Comparison of ENCODE assay signal across 19 mouse cellular contexts in genomic region chr6:83690936-83691335, GRCm38 (mm10). TPM values are rescaled to one million over a fixed set of nuclear protein-coding genes. Genes with fewer than 3 reads are reported as not detected.
A peak's percentile ranks its signal among the peaks of the same experiment; 100 is the strongest.
DNase-seq lines count a peak whose midpoint lies in the region; ATAC-seq and TF ChIP-seq lines count a peak whose summit lies in the region.
"Had no signal": no experiment of that assay in that cellular context is flagged by ENCODE, and none has a peak within 500 bp of the region (broad histone marks: within the 10 kb centered on the region; RNA-seq: fewer than 3 reads in every experiment).

No protein-coding gene starts in this region.

- no peak overlapping the region for H3K27ac ChIP-seq in embryonic facial prominence, embryonic 13.5 days
- H3K27ac ChIP-seq in embryonic facial prominence, embryonic 10.5 days (replicated peaks) = no peak overlapping the region
- H3K27ac ChIP-seq in kidney, embryonic 15.5 days = no peak overlapping the region
- no peak overlapping the region for H3K27ac ChIP-seq in kidney, embryonic 14.5 days (ENCODE audit: low read depth, low read length)
- no peak overlapping the region for H3K27ac ChIP-seq in stomach, postnatal 0 days (replicated peaks)
- H3K27ac ChIP-seq: forebrain, embryonic 13.5 days; forebrain, embryonic 15.5 days had no signal

- 75% methylated on average over 2 of the region's 2 CpGs for WGBS in embryonic facial prominence, embryonic 13.5 days
- WGBS in embryonic facial prominence, embryonic 10.5 days = 58% methylated on average over 2 of the region's 2 CpGs
- 44% methylated on average over 2 of the region's 2 CpGs for WGBS in kidney, embryonic 15.5 days
- 62% methylated on average over 2 of the region's 2 CpGs for WGBS in kidney, embryonic 14.5 days
- WGBS in stomach, postnatal 0 days = 68% methylated on average over 2 of the region's 2 CpGs

- H3K4me2 ChIP-seq in embryonic facial prominence, embryonic 13.5 days = no peak overlapping the region
- H3K4me2 ChIP-seq in kidney, embryonic 15.5 days = no peak overlapping the region
- no peak overlapping the region for H3K4me2 ChIP-seq in kidney, embryonic 14.5 days (replicated peaks; ENCODE audit: low read depth, low read length)
- no peak overlapping the region for H3K4me2 ChIP-seq in stomach, postnatal 0 days (replicated peaks; ENCODE audit: low read depth)
- H3K4me2 ChIP-seq: forebrain, embryonic 13.5 days; forebrain, embryonic 15.5 days had no signal

- no peak for TF ChIP-seq CTCF in stomach, postnatal 0 days (IDR thresholded peaks at IDR 0.05; ENCODE audit: low read depth)

- no peak overlapping the region for H3K4me3 ChIP-seq in embryonic facial prominence, embryonic 13.5 days
- no peak overlapping the region for H3K4me3 ChIP-seq in embryonic facial prominence, embryonic 10.5 days
- H3K4me3 ChIP-seq in kidney, embryonic 15.5 days (replicated peaks) = no peak overlapping the region
- no peak overlapping the region for H3K4me3 ChIP-seq in kidney, embryonic 14.5 days (ENCODE audit: low read length)
- no peak overlapping the region for H3K4me3 ChIP-seq in stomach, postnatal 0 days (ENCODE audit: low read depth, low read length)
- H3K4me3 ChIP-seq: forebrain, embryonic 13.5 days; forebrain, embryonic 15.5 days had no signal

- H3K27me3 ChIP-seq in embryonic facial prominence, embryonic 13.5 days = peaks cover 86% of the 10 kb centered on the region
- peaks cover 86% of the 10 kb centered on the region for H3K27me3 ChIP-seq in embryonic facial prominence, embryonic 10.5 days (replicated peaks; ENCODE audit: low read depth, poor library complexity, severe bottlenecking)
- H3K27me3 ChIP-seq in kidney, embryonic 15.5 days = peaks cover 93% of the 10 kb centered on the region
- peaks cover 62% of the 10 kb centered on the region for H3K27me3 ChIP-seq in kidney, embryonic 14.5 days (ENCODE audit: control insufficient read depth, insufficient read depth, low read length)
- peaks cover 11% of the 10 kb centered on the region; the same call in 1 of the 2 replicates for H3K27me3 ChIP-seq in stomach, postnatal 0 days (ENCODE audit: control insufficient read depth, insufficient read depth, low read length)

- H3K9ac ChIP-seq in embryonic facial prominence, embryonic 13.5 days = no peak overlapping the region
- H3K9ac ChIP-seq in kidney, embryonic 15.5 days = no peak overlapping the region
- H3K9ac ChIP-seq in kidney, embryonic 14.5 days (ENCODE audit: low read depth, low read length) = no peak overlapping the region
- H3K9ac ChIP-seq in stomach, postnatal 0 days (ENCODE audit: low read length) = no peak overlapping the region
- H3K9ac ChIP-seq: forebrain, embryonic 13.5 days; forebrain, embryonic 15.5 days; forebrain, postnatal 0 days had no signal

- ATAC-seq in embryonic facial prominence, embryonic 13.5 days (ENCODE audit: insufficient number of reproducible peaks, insufficient read depth, low FRiP score, low TSS enrichment, low read depth) = 0 out of 2 replicates have a peak, but pooled peaks have one; percentile 43
- 0 out of 2 replicates have a peak, but pooled peaks have one; percentile 40 for ATAC-seq in kidney, embryonic 15.5 days (replicated peaks; ENCODE audit: low FRiP score)
- no peak for ATAC-seq in kidney, embryonic 14.5 days (ENCODE audit: low FRiP score, low TSS enrichment)
- peak; percentile 12; the same call in 1 of the 2 replicates for ATAC-seq in stomach, postnatal 0 days (ENCODE audit: low FRiP score, low TSS enrichment)
- ATAC-seq: CD4-positive, CD25-positive, alpha-beta regulatory T cell, adult 4 months; forebrain, embryonic 13.5 days; forebrain, embryonic 15.5 days; forebrain, postnatal 0 days; Patski had no signal

- DNase-seq in embryonic facial prominence, embryonic 10.5 days (ENCODE audit: low spot score) = no peak
- DNase-seq in stomach, postnatal 0 days (ENCODE audit: low spot score) = no peak
- DNase-seq: adrenal gland, adult 8-10 months; cerebellum, adult 11-12 months had no signal

- H3K36me3 ChIP-seq in embryonic facial prominence, embryonic 13.5 days = no peaks in the 10 kb centered on the region
- H3K36me3 ChIP-seq in embryonic facial prominence, embryonic 10.5 days (replicated peaks) = no peaks in the 10 kb centered on the region
- H3K36me3 ChIP-seq in kidney, embryonic 15.5 days = no peaks in the 10 kb centered on the region
- no peaks in the 10 kb centered on the region for H3K36me3 ChIP-seq in kidney, embryonic 14.5 days (ENCODE audit: control insufficient read depth, insufficient read depth, low read length)
- H3K36me3 ChIP-seq in stomach, postnatal 0 days (ENCODE audit: control insufficient read depth, insufficient read depth, low read length) = no peaks in the 10 kb centered on the region
- H3K36me3 ChIP-seq: forebrain, embryonic 15.5 days; G1E had no signal

- H3K9me3 ChIP-seq in embryonic facial prominence, embryonic 13.5 days = no peaks in the 10 kb centered on the region
- no peaks in the 10 kb centered on the region for H3K9me3 ChIP-seq in embryonic facial prominence, embryonic 10.5 days
- no peaks in the 10 kb centered on the region for H3K9me3 ChIP-seq in kidney, embryonic 15.5 days (replicated peaks)
- H3K9me3 ChIP-seq in kidney, embryonic 14.5 days (ENCODE audit: control insufficient read depth, low read length) = no peaks in the 10 kb centered on the region
- no peaks in the 10 kb centered on the region for H3K9me3 ChIP-seq in stomach, postnatal 0 days (ENCODE audit: control insufficient read depth, low read length)
- H3K9me3 ChIP-seq: forebrain, embryonic 13.5 days; forebrain, embryonic 15.5 days; G1E had no signal

- TF ChIP-seq EP300 in stomach, postnatal 0 days (optimal IDR thresholded peaks at IDR 0.05) = no peak

- no peaks in the 10 kb centered on the region for H3K4me1 ChIP-seq in embryonic facial prominence, embryonic 13.5 days
- H3K4me1 ChIP-seq in embryonic facial prominence, embryonic 10.5 days = peaks cover 8% of the 10 kb centered on the region; the same call in 1 of the 2 replicates
- peaks cover 4% of the 10 kb centered on the region; the same call in 1 of the 2 replicates for H3K4me1 ChIP-seq in kidney, embryonic 15.5 days
- no peaks in the 10 kb centered on the region for H3K4me1 ChIP-seq in kidney, embryonic 14.5 days (ENCODE audit: control insufficient read depth, insufficient read depth, low read length)
- H3K4me1 ChIP-seq in stomach, postnatal 0 days (replicated peaks; ENCODE audit: control insufficient read depth, insufficient read depth) = no peaks in the 10 kb centered on the region
- H3K4me1 ChIP-seq: forebrain, embryonic 15.5 days had no signal

RNA-seq across cellular contexts. Expression of gene Cd207, which starts 13.3 kb away (rescaled TPM):
- not detected in 2 replicates for polyA plus RNA-seq in embryonic facial prominence, embryonic 13.5 days (2015; fragmentation: Nextera tagmentation; extraction: Ambion mirVana)
- polyA plus RNA-seq in embryonic facial prominence, embryonic 10.5 days (2016; fragmentation: Nextera tagmentation; extraction: Ambion mirVana) = not detected in 2 replicates
- not detected in 2 replicates for polyA plus RNA-seq in kidney, embryonic 15.5 days (2015; fragmentation: Nextera tagmentation; extraction: Ambion mirVana)
- not detected in 2 replicates for polyA plus RNA-seq in kidney, embryonic 14.5 days (2014; fragmentation: Nextera tagmentation; extraction: Ambion mirVana)
- polyA plus RNA-seq in stomach, postnatal 0 days (2015; fragmentation: Nextera tagmentation; extraction: Ambion mirVana) = not detected in 2 replicates
- polyA plus RNA-seq: activated CD4-positive, CD25-positive, alpha-beta regulatory T cell, adult 4 months; CD4-positive, CD25-positive, alpha-beta regulatory T cell, adult 4 months; cerebellum, adult 2 months; cortical plate, adult 2 months; embryonic facial prominence, embryonic 11.5 days; embryonic facial prominence, embryonic 14.5 days; forebrain, embryonic 11.5 days; forebrain, embryonic 13.5 days; forebrain, embryonic 15.5 days; forebrain, postnatal 0 days; G1E; Patski had no signal

RNA-seq across cellular contexts. Expression of gene Vax2, which starts 20.1 kb away (rescaled TPM):
- polyA plus RNA-seq in embryonic facial prominence, embryonic 13.5 days (2015; fragmentation: Nextera tagmentation; extraction: Ambion mirVana) = not detected in 2 replicates
- 3.7 and 4.8 TPM in 2 replicates for polyA plus RNA-seq in embryonic facial prominence, embryonic 10.5 days (2016; fragmentation: Nextera tagmentation; extraction: Ambion mirVana)
- polyA plus RNA-seq in kidney, embryonic 15.5 days (2015; fragmentation: Nextera tagmentation; extraction: Ambion mirVana) = not detected in 2 replicates
- not detected in 2 replicates for polyA plus RNA-seq in kidney, embryonic 14.5 days (2014; fragmentation: Nextera tagmentation; extraction: Ambion mirVana)
- 0.07 TPM in 1 of 2 replicates, not detected in the other for polyA plus RNA-seq in stomach, postnatal 0 days (2015; fragmentation: Nextera tagmentation; extraction: Ambion mirVana)
- polyA plus RNA-seq: cerebellum, adult 2 months; cortical plate, adult 2 months; forebrain, embryonic 13.5 days; forebrain, postnatal 0 days; G1E had no signal

RNA-seq across cellular contexts. Expression of gene Clec4f, which starts 34.9 kb away (rescaled TPM):
- 0.28 TPM in 1 of 2 replicates, not detected in the other for polyA plus RNA-seq in embryonic facial prominence, embryonic 13.5 days (2015; fragmentation: Nextera tagmentation; extraction: Ambion mirVana)
- not detected in 2 replicates for polyA plus RNA-seq in embryonic facial prominence, embryonic 10.5 days (2016; fragmentation: Nextera tagmentation; extraction: Ambion mirVana)
- 0.18 TPM in 1 of 2 replicates, not detected in the other for polyA plus RNA-seq in kidney, embryonic 15.5 days (2015; fragmentation: Nextera tagmentation; extraction: Ambion mirVana)
- polyA plus RNA-seq in kidney, embryonic 14.5 days (2014; fragmentation: Nextera tagmentation; extraction: Ambion mirVana) = not detected in 2 replicates
- 0.11 and 0.15 TPM in 2 replicates for polyA plus RNA-seq in stomach, postnatal 0 days (2015; fragmentation: Nextera tagmentation; extraction: Ambion mirVana)
- polyA plus RNA-seq: activated CD4-positive, CD25-positive, alpha-beta regulatory T cell, adult 4 months; CD4-positive, CD25-positive, alpha-beta regulatory T cell, adult 4 months; cerebellum, adult 2 months; cortical plate, adult 2 months; embryonic facial prominence, embryonic 11.5 days; embryonic facial prominence, embryonic 14.5 days; forebrain, embryonic 11.5 days; forebrain, embryonic 13.5 days; forebrain, embryonic 15.5 days; G1E; Patski had no signal

RNA-seq across cellular contexts. Expression of gene Atp6v1b1, which starts 51.9 kb away (rescaled TPM):
- 1.1 and 2.1 TPM in 2 replicates for polyA plus RNA-seq in embryonic facial prominence, embryonic 13.5 days (2015; fragmentation: Nextera tagmentation; extraction: Ambion mirVana)
- polyA plus RNA-seq in embryonic facial prominence, embryonic 10.5 days (2016; fragmentation: Nextera tagmentation; extraction: Ambion mirVana) = not detected in 2 replicates
- 7.0 and 8.1 TPM in 2 replicates for polyA plus RNA-seq in kidney, embryonic 15.5 days (2015; fragmentation: Nextera tagmentation; extraction: Ambion mirVana)
- 3.5 and 3.6 TPM in 2 replicates for polyA plus RNA-seq in kidney, embryonic 14.5 days (2014; fragmentation: Nextera tagmentation; extraction: Ambion mirVana)
- 0.08 and 0.30 TPM in 2 replicates for polyA plus RNA-seq in stomach, postnatal 0 days (2015; fragmentation: Nextera tagmentation; extraction: Ambion mirVana)
- polyA plus RNA-seq: activated CD4-positive, CD25-positive, alpha-beta regulatory T cell, adult 4 months; CD4-positive, CD25-positive, alpha-beta regulatory T cell, adult 4 months; cerebellum, adult 2 months; cortical plate, adult 2 months; forebrain, embryonic 11.5 days; forebrain, embryonic 13.5 days; G1E; Patski had no signal
